ENCODE assay signal across 29 mouse cellular contexts in the genomic region with DNA sequence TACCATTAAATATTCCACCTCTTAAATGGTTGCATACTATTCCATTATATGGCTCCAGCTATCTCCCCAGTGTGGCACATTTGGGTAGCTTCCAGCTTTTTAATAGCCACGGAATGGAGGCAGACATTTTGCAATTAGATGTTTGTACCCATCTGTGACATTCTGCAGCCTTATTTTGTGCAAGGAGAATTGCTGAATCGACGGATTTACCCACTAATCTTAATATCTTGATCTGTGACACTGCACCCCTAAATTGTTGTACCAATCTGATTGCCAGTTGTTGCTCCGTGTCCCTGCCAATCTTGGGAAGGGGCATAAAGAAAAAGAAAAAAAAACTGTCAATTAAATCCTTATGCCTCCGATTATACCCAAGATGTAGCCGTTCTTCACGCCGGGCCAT. TPM values are rescaled to one million over a fixed set of nuclear protein-coding genes. Genes with fewer than 3 reads are reported as not detected.
A peak's percentile ranks its signal among the peaks of the same experiment; 100 is the strongest.
DNase-seq lines count a peak whose midpoint lies in the region; ATAC-seq and TF ChIP-seq lines count a peak whose summit lies in the region.
"Had no signal": no experiment of that assay in that cellular context is flagged by ENCODE, and none has a peak within 500 bp of the region (broad histone marks: within the 10 kb centered on the region; RNA-seq: fewer than 3 reads in every experiment).

No protein-coding gene starts in this region.

- no peak overlapping the region for H3K9ac ChIP-seq in heart, embryonic 14.5 days (ENCODE audit: low read length)
- no peak overlapping the region for H3K9ac ChIP-seq in lung, embryonic 15.5 days
- no peak overlapping the region for H3K9ac ChIP-seq in ES-E14 (ENCODE audit: insufficient read depth, low read depth, low read length, poor library complexity, severe bottlenecking)
- H3K9ac ChIP-seq: embryonic facial prominence, embryonic 12.5 days; embryonic facial prominence, embryonic 15.5 days; forebrain, embryonic 12.5 days; forebrain, embryonic 15.5 days; hindbrain, embryonic 12.5 days; hindbrain, embryonic 15.5 days had no signal

- H3K27me3 ChIP-seq in heart, embryonic 10.5 days (ENCODE audit: insufficient read depth, poor library complexity, severe bottlenecking), result peaks cover 4% of the 10 kb centered on the region; the same call in 1 of the 2 replicates
- no peaks in the 10 kb centered on the region for H3K27me3 ChIP-seq in heart, embryonic 14.5 days (ENCODE audit: control insufficient read depth, insufficient read depth, low read length)
- no peaks in the 10 kb centered on the region for H3K27me3 ChIP-seq in lung, embryonic 15.5 days
- H3K27me3 ChIP-seq: embryonic facial prominence, embryonic 12.5 days; forebrain, embryonic 15.5 days; hindbrain, embryonic 15.5 days; Patski had no signal

- H3K4me3 ChIP-seq in heart, embryonic 10.5 days, result no peak overlapping the region
- H3K4me3 ChIP-seq in heart, embryonic 14.5 days (ENCODE audit: control insufficient read depth in 1 of 2, insufficient read depth in 1 of 2, low read depth in 1 of 2, low read length in 2 of 2), result no peak overlapping the region
- no peak overlapping the region for H3K4me3 ChIP-seq in lung, embryonic 15.5 days
- no peak overlapping the region for H3K4me3 ChIP-seq in ES-E14 (ENCODE audit: insufficient read depth in 1 of 2, low read depth in 1 of 2, low read length in 2 of 2, poor library complexity in 1 of 2, severe bottlenecking in 1 of 2)
- H3K4me3 ChIP-seq: embryonic facial prominence, embryonic 12.5 days; embryonic facial prominence, embryonic 15.5 days; forebrain, embryonic 12.5 days; forebrain, embryonic 15.5 days; hindbrain, embryonic 12.5 days; hindbrain, embryonic 15.5 days had no signal

- 0 out of 2 replicates have a peak, but pooled peaks cover 2% of the 10 kb centered on the region for H3K36me3 ChIP-seq in heart, embryonic 10.5 days
- no peaks in the 10 kb centered on the region for H3K36me3 ChIP-seq in heart, embryonic 14.5 days (ENCODE audit: control insufficient read depth, insufficient read depth, low read length)
- H3K36me3 ChIP-seq in lung, embryonic 15.5 days, result no peaks in the 10 kb centered on the region
- no peaks in the 10 kb centered on the region; the same call in 1 of the 2 replicates for H3K36me3 ChIP-seq in ES-E14 (ENCODE audit: control insufficient read depth, insufficient read depth, low read length, poor library complexity, severe bottlenecking)
- H3K36me3 ChIP-seq: embryonic facial prominence, embryonic 12.5 days; embryonic facial prominence, embryonic 15.5 days; forebrain, embryonic 12.5 days; forebrain, embryonic 15.5 days; hindbrain, embryonic 12.5 days; hindbrain, embryonic 15.5 days had no signal

- 95% methylated on average over 8 of the region's 8 CpGs for WGBS in heart, embryonic 10.5 days
- 95% methylated on average over 8 of the region's 8 CpGs for WGBS in heart, embryonic 14.5 days
- 74% methylated on average over 8 of the region's 8 CpGs for WGBS in lung, embryonic 15.5 days

- in situ Hi-C loops in ES-E14 (cut with MboI; ENCODE audit: low sequenced_read_pairs in 2 of 2, unreplicated experiment in 2 of 2), result no loop called here

- H3K27ac ChIP-seq in heart, embryonic 10.5 days, result peak overlapping the region; percentile 87; the same call in 1 of the 2 replicates
- H3K27ac ChIP-seq in heart, embryonic 14.5 days (replicated peaks in 1 of 2; ENCODE audit: control insufficient read depth in 1 of 2, insufficient read depth in 1 of 2, low read depth in 2 of 2, low read length in 2 of 2), result peak overlapping the region; percentile 89 to 95; a peak in 3 of 4 replicates
- H3K27ac ChIP-seq in lung, embryonic 15.5 days, result peak overlapping the region; percentile 85; the same call in 1 of the 2 replicates
- no peak overlapping the region for H3K27ac ChIP-seq in ES-E14 (ENCODE audit: insufficient read depth, low read depth, low read length, poor library complexity, severe bottlenecking)
- H3K27ac ChIP-seq: embryonic facial prominence, embryonic 12.5 days; embryonic facial prominence, embryonic 15.5 days; forebrain, embryonic 12.5 days; forebrain, embryonic 15.5 days; heart, adult 2 months; hindbrain, embryonic 12.5 days; hindbrain, embryonic 15.5 days had no signal

- no peak overlapping the region for H3K4me2 ChIP-seq in heart, embryonic 14.5 days (ENCODE audit: low read length)
- no peak overlapping the region for H3K4me2 ChIP-seq in lung, embryonic 15.5 days
- H3K4me2 ChIP-seq: embryonic facial prominence, embryonic 12.5 days; forebrain, embryonic 12.5 days; forebrain, embryonic 15.5 days; hindbrain, embryonic 12.5 days; hindbrain, embryonic 15.5 days had no signal

- no peaks in the 10 kb centered on the region for H3K9me3 ChIP-seq in heart, embryonic 10.5 days
- H3K9me3 ChIP-seq in heart, embryonic 14.5 days (ENCODE audit: control insufficient read depth, low read length), result no peaks in the 10 kb centered on the region
- no peaks in the 10 kb centered on the region for H3K9me3 ChIP-seq in lung, embryonic 15.5 days
- H3K9me3 ChIP-seq in ES-E14 (ENCODE audit: control insufficient read depth, insufficient read depth, low read depth, low read length), result no peaks in the 10 kb centered on the region
- H3K9me3 ChIP-seq: embryonic facial prominence, embryonic 12.5 days; embryonic facial prominence, embryonic 15.5 days; forebrain, embryonic 12.5 days; forebrain, embryonic 15.5 days; hindbrain, embryonic 12.5 days; hindbrain, embryonic 15.5 days had no signal

- DNase-seq in heart, embryonic 10.5 days (ENCODE audit: low spot score), result no peak
- no peak for DNase-seq in heart, adult 11 months
- no peak for DNase-seq in heart, adult 18-20 months
- no peak for DNase-seq in lung, postnatal 25 days (ENCODE audit: low spot score)
- no peak for DNase-seq in ES-E14 (ENCODE audit: low read depth, low spot score)
- no peak for DNase-seq in spleen, adult 18-20 months
- DNase-seq: adrenal gland, postnatal 10 days; B cell, adult 2 months; gastrocnemius, postnatal 14 days; kidney, adult 2 months had no signal

- H3K4me1 ChIP-seq in heart, embryonic 10.5 days, result peaks cover 16% of the 10 kb centered on the region
- H3K4me1 ChIP-seq in heart, embryonic 14.5 days (ENCODE audit: control insufficient read depth in 2 of 2, insufficient read depth in 2 of 2, low read length in 2 of 2), result peaks cover 16 to 24% of the 10 kb centered on the region in 2 experiments
- H3K4me1 ChIP-seq in lung, embryonic 15.5 days, result peaks cover 42% of the 10 kb centered on the region
- no peaks in the 10 kb centered on the region for H3K4me1 ChIP-seq in ES-E14 (ENCODE audit: control insufficient read depth in 2 of 2, insufficient read depth in 2 of 2, low read length in 2 of 2, poor library complexity in 1 of 2)
- H3K4me1 ChIP-seq: embryonic facial prominence, embryonic 12.5 days had no signal

- ATAC-seq in heart, embryonic 14.5 days (ENCODE audit: insufficient number of reproducible peaks, insufficient read depth, low FRiP score, low read depth), result no peak
- ATAC-seq in lung, embryonic 15.5 days (ENCODE audit: borderline replicate concordance, extremely low read depth, low FRiP score, low TSS enrichment), result no peak
- ATAC-seq: forebrain, embryonic 15.5 days; intestine, postnatal 0 days; Patski had no signal

TF ChIP-seq in ES-E14, 5 proteins besides CTCF, POLR2A, EP300 and RAD21:
- TF ChIP-seq MAFK (IDR thresholded peaks at IDR 0.05; ENCODE audit: insufficient read depth, low read depth, low read length) (peak; percentile 83), CHD2 (IDR thresholded peaks at IDR 0.05; ENCODE audit: low read depth, low read length) (no peak), ZNF384 (IDR thresholded peaks at IDR 0.05; ENCODE audit: low read depth, low read length) (no peak)
TF ChIP-seq in ES-E14: peak in this region for 1.

RNA-seq across cellular contexts. Expression of a gene that starts 15.8 kb away (rescaled TPM):
- 9.8 and 10.3 TPM in 2 replicates for polyA plus RNA-seq in heart, embryonic 10.5 days (2016; fragmentation: Nextera tagmentation; extraction: Ambion mirVana)
- polyA plus RNA-seq in heart, embryonic 14.5 days (2014; fragmentation: Nextera tagmentation; extraction: Ambion mirVana), result 11.3 and 13.8 TPM in 2 replicates
- total RNA-seq in heart, adult 18-20 months (2021), result 1 to 10 TPM; 3.8 to 5.3 TPM
- 17.1 and 20.0 TPM in 2 replicates for polyA plus RNA-seq in lung, embryonic 15.5 days (2015; fragmentation: Nextera tagmentation; extraction: Ambion mirVana)
- 12.5 and 15.2 TPM in 2 replicates for total RNA-seq in ES-E14 (2012; rRNA removed)

RNA-seq across cellular contexts. Expression of a gene that starts 37.4 kb away (rescaled TPM):
- polyA plus RNA-seq in heart, embryonic 10.5 days (2016; fragmentation: Nextera tagmentation; extraction: Ambion mirVana), result not detected in 2 replicates
- not detected in 2 replicates for polyA plus RNA-seq in heart, embryonic 14.5 days (2014; fragmentation: Nextera tagmentation; extraction: Ambion mirVana)
- under 1 TPM in 1 of 2 experiments, not detected in 1; 0.65 TPM for total RNA-seq in heart, adult 18-20 months (2021)
- 0.72 TPM in 1 of 2 replicates, not detected in the other for polyA plus RNA-seq in lung, embryonic 15.5 days (2015; fragmentation: Nextera tagmentation; extraction: Ambion mirVana)
- not detected in 2 replicates for total RNA-seq in ES-E14 (2012; rRNA removed)
- total RNA-seq: adrenal gland, adult 18-20 months; adrenal gland, postnatal 10 days; adrenal gland, postnatal 4 days; common myeloid progenitor, adult 5-6 weeks; hematopoietic stem cell, adult 5-6 weeks had no signal
- polyA plus RNA-seq: cerebellum, adult 2 months; forebrain, embryonic 12.5 days; forebrain, embryonic 15.5 days; heart, postnatal 0 days; hindbrain, embryonic 15.5 days; intestine, embryonic 14.5 days; intestine, postnatal 0 days; kidney, adult 2 months; kidney, embryonic 14.5 days; Patski had no signal
